Mouse (Mus musculus) T-helper 17 cell (primary cell): ENCODE data around the gene Dvl2.

Source experiments
- in situ Hi-C, 2 experiments: fragments of 300-600 bp; cut with MboI, MseI; formaldehyde crosslinking; loops; 1 replicate in 1 of 2; 2 replicates in 1 of 2; pipeline ENCODE4 v1.15.1; 2025; ENCODE audit warnings: high pct_unique_total_duplicates in 2 of 2

Gene Dvl2

DNA sequence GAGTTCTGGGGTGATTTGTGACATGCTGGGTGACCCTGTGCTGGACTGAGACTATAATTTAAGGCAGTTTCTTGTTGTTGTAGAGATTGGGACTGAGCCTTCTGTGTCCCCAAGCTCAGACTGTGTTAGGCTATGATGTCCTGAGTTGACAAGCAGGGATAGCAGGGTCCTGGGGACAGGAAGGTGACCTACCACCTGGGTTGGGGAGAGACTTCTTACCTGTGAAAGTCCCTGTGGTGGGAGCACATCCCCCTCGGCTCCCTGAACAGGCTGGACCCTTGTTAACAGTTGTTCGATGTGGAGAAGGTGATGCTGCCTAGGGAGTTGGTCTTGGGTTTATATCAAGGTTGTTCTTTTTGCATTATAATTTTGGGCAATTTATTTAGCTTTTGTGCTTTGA is 2.1 kb downstream of the Dvl2 start:
- in situ Hi-C loops = no loop called here

DNA sequence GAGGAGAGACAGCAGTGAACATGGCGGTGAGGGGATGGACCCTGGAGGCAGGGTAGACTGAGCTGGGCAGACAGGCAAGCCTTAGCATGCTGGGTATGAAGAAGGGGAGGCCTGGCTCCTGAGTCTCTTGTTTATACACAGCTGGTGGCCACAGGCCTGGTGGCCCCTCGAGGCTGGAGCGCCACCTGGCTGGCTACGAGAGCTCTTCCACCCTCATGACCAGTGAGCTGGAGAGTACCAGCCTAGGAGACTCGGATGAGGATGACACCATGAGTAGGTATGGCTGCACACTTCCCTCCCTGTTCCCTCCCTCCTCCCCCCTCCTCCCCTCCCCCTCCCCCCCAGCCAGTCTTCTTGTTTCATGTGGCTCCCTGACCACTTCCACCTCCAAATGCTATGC is 5.1 kb downstream of the Dvl2 start:
- in situ Hi-C loops = no loop called here

DNA sequence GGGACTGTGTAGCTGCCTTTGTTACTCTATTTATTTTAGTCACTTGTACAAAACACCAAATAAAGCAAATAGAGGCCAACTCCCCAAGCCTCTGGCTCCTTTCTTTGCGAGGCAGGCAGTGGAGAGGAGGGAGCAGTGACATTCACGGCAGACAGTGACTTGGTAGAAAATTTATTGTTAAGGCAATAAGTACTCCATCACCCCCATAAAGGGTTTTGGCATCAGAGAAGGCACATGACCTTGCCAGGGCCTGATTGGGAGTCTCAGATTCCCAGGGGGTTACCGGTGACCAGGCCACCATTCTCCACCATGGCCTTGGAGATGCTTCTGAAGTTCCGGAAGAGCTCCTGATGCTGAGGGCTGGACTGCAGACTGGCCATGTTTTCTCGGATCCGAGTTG is 9.6 kb downstream of the Dvl2 start:
- in situ Hi-C loops = loop anchor here in 1 of 2 experiments (10.0 kb wide), 1 partner anchor 905 kb away; no protein-coding TSS in a partner anchor

DNA sequence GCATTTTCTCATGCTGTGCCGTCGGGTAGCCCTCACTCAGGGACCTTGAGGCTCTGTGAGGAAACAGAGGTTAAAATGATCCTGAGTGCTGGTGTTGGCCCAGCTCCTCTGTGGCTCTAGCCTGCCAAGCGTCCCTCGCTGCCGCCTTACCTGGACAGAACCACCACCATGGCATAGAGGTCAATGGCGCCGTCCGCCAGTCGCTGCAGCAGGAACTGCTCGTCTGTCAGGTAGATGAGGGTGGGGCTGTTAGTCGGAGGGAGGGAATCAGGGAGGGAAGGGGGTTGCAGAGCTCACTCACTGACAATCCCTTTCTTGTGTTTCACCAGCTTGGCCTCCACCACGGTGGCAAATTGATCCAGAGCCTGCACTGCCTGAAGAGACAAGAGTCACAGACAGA is 10.2 kb downstream of the Dvl2 start:
- in situ Hi-C loops = loop anchor here in 1 of 2 experiments (10.0 kb wide), 1 partner anchor 906 kb away; no protein-coding TSS in a partner anchor

DNA sequence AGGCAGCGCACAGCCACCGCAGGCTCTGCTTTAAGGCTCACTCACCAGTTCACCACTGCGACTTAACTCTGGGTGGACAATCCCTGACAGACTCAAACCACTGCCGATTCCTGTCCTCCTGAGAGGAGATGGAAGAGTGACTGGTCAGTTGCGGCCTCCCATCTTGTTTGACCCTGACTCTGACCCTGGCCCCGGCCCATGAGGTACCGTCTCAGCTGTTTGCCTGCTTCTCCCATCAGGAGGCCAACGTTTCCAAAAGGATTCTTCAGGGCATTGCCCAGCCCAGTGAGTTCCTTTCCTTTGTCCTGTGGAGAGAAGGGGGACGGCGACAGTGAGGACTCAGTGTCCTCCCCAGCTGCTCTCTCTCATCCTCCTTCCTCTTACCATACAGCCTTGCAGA is 10.6 kb downstream of the Dvl2 start:
- in situ Hi-C loops = loop anchor here in 1 of 2 experiments (10.0 kb wide), 1 partner anchor 906 kb away; no protein-coding TSS in a partner anchor

DNA sequence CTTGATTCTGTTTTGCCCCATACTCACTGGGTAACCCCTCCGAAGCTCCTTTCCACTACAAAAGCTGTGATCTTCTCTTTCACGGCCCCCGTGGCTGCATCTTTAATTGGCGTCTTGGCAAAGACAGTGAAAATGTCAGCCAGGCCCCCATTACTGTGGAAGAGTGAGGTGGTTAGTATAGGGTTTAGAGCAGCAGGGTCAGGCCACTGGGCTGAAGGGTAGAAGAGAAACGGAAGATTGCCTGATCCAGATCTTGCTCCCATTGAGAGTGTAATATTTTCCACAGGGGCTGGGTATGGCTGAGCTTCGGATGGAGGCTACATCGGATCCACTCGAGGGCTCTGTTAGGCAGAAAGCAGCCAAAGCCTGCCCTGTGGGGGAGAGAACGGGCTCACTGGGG is 12.5 kb downstream of the Dvl2 start:
- in situ Hi-C loops = loop anchor here in 1 of 2 experiments (10.0 kb wide), 1 partner anchor 908 kb away; no protein-coding TSS in a partner anchor

DNA sequence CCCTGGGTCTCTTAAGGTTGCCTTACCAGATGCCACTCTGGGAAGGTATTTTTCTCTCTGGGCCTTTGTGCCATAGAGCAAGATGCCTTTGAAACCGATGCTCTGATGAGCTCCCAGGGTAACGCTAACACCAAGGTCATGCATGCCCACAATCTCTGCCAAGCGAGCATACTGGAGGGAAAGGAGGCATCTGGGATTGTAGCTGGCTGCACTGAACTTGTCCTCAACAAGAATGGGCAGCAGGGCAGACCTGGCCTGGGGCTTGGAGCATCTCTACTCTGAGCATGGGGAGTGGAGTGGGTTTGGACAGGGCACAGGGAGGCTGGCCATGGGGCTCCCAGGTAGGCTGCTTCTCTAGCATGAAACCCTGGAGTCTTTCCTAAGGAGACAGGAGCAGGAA is 13.0 kb downstream of the Dvl2 start:
- in situ Hi-C loops = loop anchor here in 1 of 2 experiments (10.0 kb wide), 1 partner anchor 909 kb away; no protein-coding TSS in a partner anchor

DNA sequence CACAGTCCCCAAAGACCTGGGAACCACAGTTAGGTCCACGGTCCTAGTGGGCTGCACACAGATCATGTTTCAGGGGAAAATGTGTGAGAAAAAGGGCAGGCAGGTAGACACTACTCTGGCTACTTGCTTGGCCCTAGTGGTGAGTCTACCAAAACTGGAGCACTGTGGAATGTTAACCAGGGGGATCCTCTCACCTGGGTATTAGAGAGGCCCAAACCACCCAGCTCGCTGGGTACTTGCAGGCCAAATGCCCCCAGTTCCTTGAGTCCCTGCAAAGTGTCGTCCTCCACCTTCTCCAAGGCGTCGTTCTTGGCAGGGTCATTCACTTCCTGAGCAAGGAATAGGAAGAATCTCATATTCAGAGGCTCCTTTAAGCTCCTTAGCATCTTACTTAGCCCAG is 13.7 kb downstream of the Dvl2 start:
- in situ Hi-C loops = loop anchor here in 1 of 2 experiments (10.0 kb wide), 1 partner anchor 909 kb away; no protein-coding TSS in a partner anchor

DNA sequence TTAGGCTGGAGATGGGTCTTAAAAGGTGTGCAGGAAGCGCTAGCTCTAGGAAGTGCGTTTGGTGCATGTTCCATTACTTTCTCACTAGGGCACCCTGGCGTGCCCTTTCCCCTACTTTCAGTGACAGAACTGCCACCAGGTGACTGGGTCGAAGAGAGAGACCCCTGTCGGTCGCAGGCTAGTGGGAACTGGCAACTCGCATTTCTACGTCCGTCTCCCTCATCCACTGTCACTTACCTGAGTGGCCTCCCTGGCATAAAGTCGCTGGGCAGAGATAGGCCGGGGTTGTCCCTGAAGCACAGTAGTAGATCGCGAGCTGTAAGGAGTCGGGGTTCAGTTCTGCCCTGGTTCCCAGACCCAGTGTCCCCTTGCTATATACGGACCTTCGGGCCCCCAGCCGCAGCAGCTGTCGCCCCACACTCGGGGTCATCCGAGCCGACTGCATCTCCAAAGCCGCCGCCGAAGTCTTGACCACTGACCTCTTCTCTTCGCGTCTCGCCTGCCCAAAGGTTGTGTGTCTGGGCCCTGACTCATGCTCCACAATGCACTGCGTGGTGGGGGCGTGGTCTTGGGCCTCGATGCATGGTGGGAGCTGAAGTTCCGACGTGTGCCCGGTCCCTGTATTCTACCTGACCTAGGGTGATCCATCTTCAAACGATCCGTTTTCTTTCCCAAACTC is 14.6 kb downstream of the Dvl2 start, which contains the start of gene Acadvl:
Gene Acadvl, minus strand, starts transcription at position 532 of the 679 bp plus-strand sequence.
- in situ Hi-C loops = loop anchor here in 1 of 2 experiments (10.0 kb wide), 1 partner anchor 910 kb away; no protein-coding TSS in a partner anchor

DNA sequence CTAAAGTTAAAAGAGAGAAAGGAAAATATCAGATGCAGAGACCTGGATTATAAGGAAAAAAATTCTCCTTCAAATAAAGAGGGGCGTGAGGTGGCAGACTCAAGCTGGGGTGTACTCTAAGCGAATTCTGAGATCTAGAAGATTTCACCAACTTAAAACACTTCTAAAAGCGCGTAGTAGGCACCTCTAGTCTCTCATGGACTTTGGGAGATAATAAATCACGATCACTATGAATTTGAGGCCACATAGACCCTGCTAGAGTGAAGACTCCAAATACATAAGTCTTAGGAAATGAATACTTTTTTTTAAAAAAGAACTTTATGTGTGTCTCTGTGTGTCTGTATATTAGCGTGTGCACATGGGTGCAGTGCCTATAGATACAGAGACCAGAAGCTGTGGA is 15.3 kb downstream of the Dvl2 start:
- in situ Hi-C loops = loop anchor here in 1 of 2 experiments (10.0 kb wide), 1 partner anchor 911 kb away; no protein-coding TSS in a partner anchor

DNA sequence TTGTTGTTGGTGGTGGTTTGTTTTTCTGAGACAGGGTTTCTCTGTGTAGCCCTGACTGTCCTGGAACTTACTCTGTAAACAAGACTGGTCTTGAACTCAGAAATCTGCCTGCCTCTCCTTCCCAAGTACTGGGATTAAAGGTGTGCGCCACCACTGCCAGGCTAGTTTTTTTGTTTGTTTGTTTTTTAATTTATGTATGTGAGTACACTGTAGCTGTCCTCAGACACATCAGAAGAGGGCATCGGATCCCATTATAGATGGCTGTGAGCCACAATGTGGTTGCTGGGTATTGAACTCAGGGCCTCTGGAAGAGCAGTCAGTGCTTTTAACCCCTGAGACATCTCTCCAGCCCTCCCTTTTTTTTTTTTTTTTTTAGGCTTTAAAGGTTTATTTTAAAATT is 15.8 kb downstream of the Dvl2 start:
- in situ Hi-C loops = loop anchor here in 1 of 2 experiments (10.0 kb wide), 1 partner anchor 911 kb away; no protein-coding TSS in a partner anchor

DNA sequence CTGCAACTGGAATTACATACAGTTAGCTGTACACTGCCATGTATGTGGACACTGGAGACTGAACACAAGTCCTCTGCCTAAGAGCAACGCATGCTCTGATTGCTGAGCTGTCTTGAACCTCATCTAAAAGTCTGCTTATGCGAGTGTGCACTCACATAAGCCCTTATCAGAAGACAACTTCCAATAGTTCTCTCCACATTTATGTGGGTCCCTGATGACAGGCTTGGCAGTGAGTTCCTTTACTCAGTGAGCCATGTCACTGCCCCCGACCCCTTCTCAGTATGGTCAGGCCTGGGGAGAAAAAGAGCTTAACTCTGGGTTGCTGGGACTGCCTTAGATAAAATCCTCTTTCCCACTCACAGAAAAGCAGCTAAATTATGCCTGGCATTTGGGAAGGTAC is 16.3 kb downstream of the Dvl2 start, which contains the start of gene Dlg4:
Gene Dlg4, plus strand, starts transcription at position 274 of the 400 bp plus-strand sequence.
- in situ Hi-C loops = loop anchor here in 1 of 2 experiments (10.0 kb wide), 1 partner anchor 912 kb away; no protein-coding TSS in a partner anchor

DNA sequence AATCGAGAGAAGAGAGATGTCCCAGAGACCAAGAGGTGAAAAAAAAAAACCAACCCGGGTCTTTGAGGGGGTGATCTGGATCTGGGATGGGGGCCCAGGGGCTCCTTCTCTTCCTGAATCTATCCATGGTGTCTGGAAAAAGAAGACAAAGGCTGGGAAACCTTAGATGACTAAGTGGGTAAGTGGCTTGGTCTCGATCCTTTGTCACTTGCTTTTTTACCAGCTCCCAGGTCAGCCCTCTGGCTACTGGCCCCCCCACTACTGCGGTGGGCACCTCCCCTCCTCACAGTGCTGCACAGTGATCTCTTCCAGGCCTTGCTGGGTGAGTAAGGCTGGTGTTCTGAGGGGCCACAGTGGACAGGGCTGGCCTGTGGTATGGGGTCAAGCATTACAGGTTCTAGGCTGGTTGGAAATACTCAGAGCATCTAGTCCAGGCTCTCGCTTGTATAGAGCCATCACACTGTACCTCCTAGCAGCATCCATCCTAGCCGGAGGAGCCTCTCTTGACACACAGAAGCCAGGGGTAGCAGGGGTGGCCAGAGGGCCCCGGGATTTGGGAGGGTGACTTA is 16.9 kb downstream of the Dvl2 start:
- in situ Hi-C loops = loop anchor here in 1 of 2 experiments (10.0 kb wide), 1 partner anchor 912 kb away; no protein-coding TSS in a partner anchor

DNA sequence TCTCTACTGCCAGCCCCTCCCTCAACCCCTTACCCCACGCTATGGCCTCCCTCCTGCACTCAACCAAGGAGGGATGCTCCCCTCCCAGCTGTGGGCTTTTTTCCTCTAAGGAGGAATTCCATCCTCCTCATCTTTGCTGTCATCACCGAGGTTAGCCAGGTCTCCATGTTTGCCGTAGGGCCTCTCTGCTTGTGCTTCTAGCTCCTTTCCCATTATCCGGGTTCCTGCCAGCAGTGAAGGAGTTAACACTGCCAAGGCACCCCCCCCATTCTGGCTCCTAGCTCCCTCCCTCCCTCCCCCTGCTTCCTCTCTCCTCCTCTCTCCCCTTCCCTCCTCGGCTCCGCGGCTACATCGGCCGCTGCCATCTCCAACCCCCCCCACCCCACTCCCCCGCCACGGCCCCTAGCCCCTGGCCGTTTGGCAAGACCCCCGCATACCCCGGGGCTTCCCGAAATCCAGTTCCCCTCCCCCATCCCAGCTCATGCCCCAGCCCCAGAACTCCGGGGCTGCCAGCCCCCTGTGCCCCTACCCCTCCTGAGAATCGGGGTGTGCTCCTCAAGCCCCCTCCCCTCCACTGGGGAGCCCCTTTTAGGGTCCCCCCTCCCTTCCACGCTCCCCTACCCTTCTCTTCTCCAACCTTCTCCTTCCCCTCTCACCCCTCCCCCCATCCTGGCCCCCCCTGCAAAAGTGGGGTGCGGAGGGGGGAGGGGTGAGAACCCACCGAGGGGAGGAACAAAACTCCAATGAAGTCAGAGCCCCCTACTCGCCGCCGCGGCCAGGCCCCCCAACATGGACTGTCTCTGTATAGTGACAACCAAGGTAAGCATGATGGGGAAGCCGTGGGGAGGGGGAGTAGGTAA is 18.0 kb downstream of the Dvl2 start:
- in situ Hi-C loops = loop anchor here in 1 of 2 experiments (10.0 kb wide), 1 partner anchor 914 kb away; no protein-coding TSS in a partner anchor

DNA sequence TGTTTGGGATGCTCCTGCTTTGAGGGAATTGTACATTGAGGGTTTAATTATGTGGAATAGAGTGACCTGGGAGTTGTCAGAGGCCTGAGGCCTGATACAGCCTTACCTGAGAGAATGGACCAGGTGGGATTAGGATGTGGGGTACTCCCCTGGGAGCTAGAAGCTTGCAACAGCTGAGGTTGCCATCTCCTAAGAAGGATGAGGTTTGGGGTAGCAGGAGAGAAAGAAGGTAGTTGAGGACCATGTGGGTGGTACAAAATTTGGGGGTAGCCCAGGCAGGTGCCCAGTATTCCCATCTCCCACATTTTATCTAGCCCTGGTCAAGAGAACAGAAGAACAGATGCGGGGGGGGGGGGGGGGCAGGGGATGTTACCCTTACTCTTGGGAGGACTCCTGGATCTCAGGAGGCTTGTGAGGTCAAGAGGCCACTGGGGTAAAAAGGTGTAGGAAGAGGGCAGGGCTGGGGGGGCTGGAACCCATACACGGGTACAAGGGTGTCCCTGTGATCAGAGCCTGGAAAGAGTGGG is 19.2 kb downstream of the Dvl2 start:
- in situ Hi-C loops = loop anchor here in 1 of 2 experiments (10.0 kb wide), 1 partner anchor 915 kb away; no protein-coding TSS in a partner anchor

DNA sequence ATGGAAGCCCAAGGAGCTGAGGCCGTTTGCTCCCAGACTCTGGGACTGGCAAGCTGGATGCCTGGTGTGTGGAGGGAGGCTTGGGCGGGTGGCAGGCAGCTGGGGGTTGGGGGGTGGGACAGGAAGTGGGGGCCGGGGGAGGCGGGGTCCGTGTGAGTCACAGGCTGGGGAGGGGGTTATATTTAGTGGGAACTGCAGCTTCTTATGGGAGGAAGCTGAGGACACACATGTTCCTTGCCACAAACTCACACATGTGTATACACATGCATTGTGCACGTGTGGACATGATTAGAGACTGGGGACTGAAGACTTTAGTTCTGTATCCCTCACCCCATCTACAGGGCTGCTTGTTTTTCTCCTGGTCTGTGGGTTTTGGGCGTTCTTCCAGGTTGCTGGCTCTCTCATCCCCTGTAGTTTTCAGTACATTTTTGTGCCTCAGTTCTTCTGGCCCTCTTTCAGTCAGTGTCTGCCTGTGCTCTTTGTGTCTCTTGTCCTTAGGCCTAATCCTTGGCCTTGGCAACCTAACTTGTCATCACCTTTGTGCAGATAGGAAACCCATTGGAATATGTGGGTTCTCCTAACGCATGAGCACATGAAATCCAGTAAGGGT is 19.7 kb downstream of the Dvl2 start:
- in situ Hi-C loops = no loop called here

DNA sequence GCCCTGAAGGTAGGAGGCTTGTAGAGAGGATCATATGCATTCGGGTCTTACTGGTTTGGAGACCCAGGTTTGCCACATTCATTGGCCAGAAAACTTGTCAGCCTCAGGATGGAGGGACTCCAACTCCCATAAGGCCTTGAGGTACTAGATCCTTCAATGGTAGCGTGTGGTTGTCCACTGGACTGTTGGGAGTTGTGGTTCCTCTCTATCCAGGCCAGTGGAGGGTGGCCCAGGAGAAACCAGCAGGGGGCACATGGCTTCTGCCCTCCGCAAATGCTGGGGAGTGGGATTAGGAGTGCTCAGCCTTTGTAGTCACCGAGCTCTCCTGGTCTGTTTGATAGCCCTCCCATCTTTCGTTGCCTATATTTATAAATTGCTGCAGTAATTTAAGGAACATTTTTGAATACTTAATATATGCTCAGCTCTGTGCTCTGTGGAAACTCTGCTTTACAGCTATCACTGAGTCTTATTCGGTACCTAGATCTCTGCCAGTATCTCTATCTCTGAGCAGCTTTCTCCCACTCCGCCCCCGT is 20.4 kb downstream of the Dvl2 start:
- in situ Hi-C loops = no loop called here

DNA sequence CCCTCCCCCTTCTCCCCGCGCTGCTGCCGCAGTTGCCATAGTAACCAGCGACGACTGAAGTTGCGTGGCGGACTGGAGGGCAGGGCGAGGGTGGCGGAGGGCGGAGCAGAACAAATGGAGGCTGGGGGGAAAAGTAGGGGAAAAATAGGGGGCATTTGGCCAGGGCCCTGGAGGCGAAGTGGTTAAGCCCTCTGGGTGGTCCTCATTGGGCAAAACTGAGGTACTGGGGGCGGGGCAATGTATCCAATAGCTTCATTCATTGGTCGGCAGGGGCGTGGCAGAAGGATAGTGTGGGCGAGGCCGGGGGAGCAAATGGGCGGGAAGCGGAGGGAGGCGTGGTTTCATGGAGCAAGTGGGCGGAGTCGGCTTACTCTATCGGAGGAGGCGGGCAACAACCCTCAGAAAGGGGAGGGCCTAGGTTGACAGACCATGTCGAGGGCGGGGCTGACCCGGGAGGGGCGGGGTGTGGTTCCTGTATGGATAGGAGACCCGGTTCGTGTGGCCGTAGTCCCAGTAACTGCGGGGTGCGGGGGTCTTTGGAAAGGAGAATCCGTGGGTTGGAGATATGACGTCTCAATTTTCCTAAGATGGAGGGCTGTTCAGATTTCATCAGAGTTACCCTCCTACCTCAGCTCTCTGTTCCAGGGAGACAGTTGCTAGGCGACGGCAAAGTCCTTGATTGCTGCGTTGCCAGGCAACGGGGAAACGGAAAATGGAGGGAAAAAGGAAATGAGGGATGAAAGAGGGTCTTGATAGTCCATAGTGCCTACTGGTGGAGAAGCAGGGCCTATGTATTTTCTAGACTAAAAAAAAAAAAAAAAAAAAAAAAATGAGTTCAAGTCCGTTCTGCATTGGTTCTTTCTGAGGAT is 21.1 kb downstream of the Dvl2 start:
- in situ Hi-C loops = no loop called here

DNA sequence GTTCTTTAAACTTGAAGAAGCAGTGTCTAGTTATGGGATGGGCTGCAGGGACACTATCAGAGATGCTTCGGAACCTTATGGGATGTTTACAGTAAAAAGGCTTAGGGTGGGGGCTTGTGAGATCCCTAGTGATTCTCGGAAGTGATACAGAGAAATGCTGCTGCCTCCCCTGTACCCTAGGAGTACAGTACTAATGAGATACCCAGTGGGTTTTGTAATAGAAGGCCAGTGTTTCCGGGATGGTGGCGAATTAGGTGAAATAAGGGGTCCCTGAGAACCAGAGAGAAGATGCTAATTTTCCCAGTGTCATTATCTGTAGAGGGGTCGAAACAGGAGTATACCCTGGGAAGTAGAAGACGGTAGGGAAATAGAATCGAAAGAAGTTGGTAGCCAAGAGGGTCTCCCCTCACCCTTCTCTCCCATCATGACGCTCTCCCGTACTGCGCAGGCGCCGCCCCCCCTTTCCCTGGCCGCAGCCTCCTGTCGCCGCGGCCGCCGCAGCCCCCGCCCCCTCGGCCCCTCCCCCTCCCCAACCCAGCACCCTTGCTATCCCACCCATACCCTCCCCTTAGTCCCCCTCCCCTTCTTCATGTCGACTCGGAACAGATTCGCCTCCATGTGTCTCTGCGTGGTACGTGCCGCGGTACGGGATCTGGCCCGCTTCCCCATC is 23.2 kb downstream of the Dvl2 start:
- in situ Hi-C loops = no loop called here
